Mouse (Mus musculus) forebrain, embryonic 16.5 days (tissue): ENCODE results near the gene Tgfa. TPM values are rescaled to one million over a fixed set of nuclear protein-coding genes. Genes with fewer than 3 reads are reported as not detected.

Experiments
- ATAC-seq: fragments of 200-750 bp; cut with Nextera tagmentation; 2 replicates; pipeline ENCODE4 v1.8.0; 2017; ENCODE audit warnings: mild to moderate bottlenecking, moderate library complexity
- H3K27ac ChIP-seq: fragments of 300-500 bp; sonication (generic); 2 replicates; pipeline ENCODE4 v1.5.1; 2014; ENCODE audit warnings: low read length, control low read depth
- H3K27me3 ChIP-seq: fragments of 300-500 bp; sonication (generic); replicated peaks from 2 replicates; pipeline ENCODE4 v1.6.1; 2014; ENCODE audit warnings: low read length; ENCODE audit not compliant: control insufficient read depth, insufficient read depth
- H3K36me3 ChIP-seq: fragments of 300-500 bp; sonication (generic); 2 replicates; pipeline ENCODE4 v1.6.1; 2014; ENCODE audit not compliant: control insufficient read depth, insufficient read depth
- H3K4me1 ChIP-seq: fragments of 300-500 bp; sonication (generic); replicated peaks from 2 replicates; pipeline ENCODE4 v1.6.1; 2014; ENCODE audit warnings: low read length; ENCODE audit not compliant: control insufficient read depth, insufficient read depth
- H3K4me2 ChIP-seq: fragments of 300-500 bp; sonication (generic); 2 replicates; pipeline ENCODE4 v1.6.1; 2014; ENCODE audit warnings: mild to moderate bottlenecking, low read length, control low read depth
- H3K4me3 ChIP-seq: fragments of 300-500 bp; sonication (generic); replicated peaks from 2 replicates; pipeline ENCODE4 v1.5.1; 2014; ENCODE audit warnings: mild to moderate bottlenecking, low read length, control low read depth
- H3K9ac ChIP-seq: fragments of 300-500 bp; sonication (generic); replicated peaks from 2 replicates; pipeline ENCODE4 v1.6.1; 2014; ENCODE audit warnings: low read depth, low read length, control low read depth
- H3K9me3 ChIP-seq: fragments of 300-500 bp; sonication (generic); 2 replicates; pipeline ENCODE4 v1.6.1; 2016; ENCODE audit warnings: low read length; ENCODE audit not compliant: control insufficient read depth
- WGBS: fragments of 180-500 bp; shearing (Covaris S2); extraction: QIAGEN DNeasy Blood & Tissue Kit; methylation state at CpG from one replicate; pipeline ENCODE4 v1.1.7; 2014; 5-methylcytosine and 5-hydroxymethylcytosine counted together
- polyA plus RNA-seq: library from polyadenylated mRNA; unstranded; fragments of >200 nt; fragmentation: Nextera tagmentation; extraction: Ambion mirVana; gene quantifications from 2 replicates; pipeline ENCODE4 v1.2.1, GENCODE M21; 2015

Gene Tgfa
- polyA plus RNA-seq, 1 experiment from 2014 or later = 19.7 TPM

DNA sequence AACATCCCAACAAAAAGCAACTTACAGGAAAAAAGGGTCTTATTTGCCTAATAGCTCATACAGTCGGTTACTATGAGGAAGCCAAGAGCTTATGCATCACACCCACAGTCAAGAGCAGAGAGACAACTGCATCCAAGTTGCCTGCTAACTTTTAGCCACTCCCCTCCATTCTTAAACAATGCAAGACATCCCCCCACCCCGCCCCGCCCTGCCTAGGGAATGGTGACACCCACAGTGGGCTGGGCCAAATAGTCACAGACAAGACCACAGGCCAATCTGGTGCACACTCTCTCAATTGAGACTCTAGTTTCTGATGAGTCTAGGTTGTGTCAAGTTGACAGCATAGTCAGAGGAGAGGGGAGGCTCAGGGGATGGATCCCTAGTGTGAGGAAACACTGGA is 101.1 kb downstream of the Tgfa start:
- H3K4me2 ChIP-seq = no peak overlapping the region
- WGBS = 93% methylated on average over 3 of the region's 3 CpGs
- H3K9ac ChIP-seq = no peak overlapping the region
- H3K4me1 ChIP-seq = no peaks in the 10 kb centered on the region
- H3K9me3 ChIP-seq = no peaks in the 10 kb centered on the region
- no peaks in the 10 kb centered on the region for H3K36me3 ChIP-seq
- no peak for ATAC-seq
- H3K4me3 ChIP-seq = no peak overlapping the region
- H3K27ac ChIP-seq = no peak overlapping the region
- no peaks in the 10 kb centered on the region for H3K27me3 ChIP-seq

DNA sequence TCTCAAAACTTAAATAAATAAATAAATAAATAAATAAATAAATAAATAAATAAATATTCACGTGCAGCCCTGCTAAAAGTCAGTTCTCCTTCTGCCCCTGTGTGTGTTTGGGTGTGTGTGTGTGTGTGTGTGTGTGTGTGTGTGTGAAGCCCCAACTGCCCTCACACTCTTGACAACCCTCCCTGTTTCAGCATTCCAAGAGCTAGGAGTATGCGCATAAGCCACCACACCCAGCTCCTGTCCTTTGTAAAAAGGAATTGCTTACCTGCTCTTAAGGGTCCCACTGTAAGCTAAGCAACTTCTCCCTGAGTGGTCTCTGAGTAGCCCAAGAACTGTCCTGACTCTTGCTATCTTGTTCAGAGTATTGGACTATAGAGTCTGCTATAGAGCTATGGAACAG is 101.9 kb downstream of the Tgfa start:
- Histone ChIP-seq H3K9ac (no peak overlapping the region), H3K27me3 (no peaks in the 10 kb centered on the region), H3K9me3 (no peaks in the 10 kb centered on the region), H3K4me2 (no peak overlapping the region), H3K4me3 (no peak overlapping the region), H3K4me1 (no peaks in the 10 kb centered on the region), H3K36me3 (no peaks in the 10 kb centered on the region), H3K27ac (no peak overlapping the region)
- ATAC-seq = no peak
- WGBS = 92% methylated on average over 2 of the region's 2 CpGs

- WGBS = 91% methylated on average over 3 of the region's 3 CpGs
- Histone ChIP-seq H3K9ac (no peak overlapping the region), H3K27ac (no peak overlapping the region)
Observed at GRCm38 (mm10) chr6:86298961-86299360, 103.9 kb downstream of the Tgfa start.

DNA sequence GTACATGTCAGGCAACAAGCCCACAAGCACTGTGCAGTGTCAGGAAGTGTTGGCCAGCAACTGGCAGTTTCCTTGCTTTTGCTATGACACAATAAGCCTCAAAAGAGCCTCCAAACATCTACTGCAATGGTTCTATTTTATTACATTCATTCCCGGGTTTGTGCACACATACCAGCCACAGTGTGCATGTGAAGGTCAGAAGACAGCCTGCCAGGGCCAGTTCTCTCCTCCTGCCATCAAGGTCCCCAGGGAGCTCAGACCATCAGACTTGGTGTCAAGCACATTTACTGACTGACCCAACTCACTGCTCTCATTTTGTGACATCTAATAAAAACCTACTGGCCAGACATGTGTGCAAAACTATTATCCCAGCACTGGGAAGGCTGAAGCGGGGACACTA is 104.4 kb downstream of the Tgfa start:
- Histone ChIP-seq H3K27me3 (no peaks in the 10 kb centered on the region), H3K4me3 (no peak overlapping the region), H3K9ac (no peak overlapping the region), H3K9me3 (no peaks in the 10 kb centered on the region), H3K27ac (no peak overlapping the region), H3K4me2 (no peak overlapping the region), H3K36me3 (no peaks in the 10 kb centered on the region), H3K4me1 (no peaks in the 10 kb centered on the region)
- 98% methylated on average over 2 of the region's 2 CpGs for WGBS
- no peak for ATAC-seq

More at GRCm38 (mm10) chr6:86298961-86299360, 103.9 kb downstream of the Tgfa start:
- H3K4me2 ChIP-seq = no peak overlapping the region
- H3K36me3 ChIP-seq = no peaks in the 10 kb centered on the region
- no peaks in the 10 kb centered on the region for H3K9me3 ChIP-seq
- H3K4me3 ChIP-seq = no peak overlapping the region
- ATAC-seq = no peak
- H3K27me3 ChIP-seq = no peaks in the 10 kb centered on the region
- H3K4me1 ChIP-seq = no peaks in the 10 kb centered on the region

DNA sequence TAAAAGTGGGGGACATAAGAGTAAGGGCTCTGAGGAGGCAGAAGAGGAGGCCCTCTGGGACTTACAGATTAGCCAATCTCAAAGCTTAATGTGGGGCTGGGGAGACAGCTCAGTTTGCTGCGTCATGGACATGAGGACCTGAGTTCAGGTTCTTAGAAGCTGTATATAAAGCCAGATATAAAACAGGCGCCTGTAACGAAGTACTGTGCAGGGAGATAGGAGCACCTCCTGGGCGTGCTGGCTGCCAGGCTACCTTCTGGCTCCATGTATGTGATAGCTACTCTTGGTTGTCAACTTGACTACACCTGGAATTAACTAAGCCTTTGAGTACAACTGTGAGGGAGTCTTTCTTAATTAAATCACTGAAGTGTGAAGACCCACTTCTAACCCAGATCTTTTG is 110.7 kb downstream of the Tgfa start:
- H3K4me1 ChIP-seq = no peaks in the 10 kb centered on the region
- H3K36me3 ChIP-seq = no peaks in the 10 kb centered on the region
- whole genome bisulfite sequencing = 91% methylated on average over 4 of the region's 4 CpGs
- no peak overlapping the region for H3K9ac ChIP-seq
- no peaks in the 10 kb centered on the region for H3K27me3 ChIP-seq
- no peak overlapping the region for H3K27ac ChIP-seq
- no peaks in the 10 kb centered on the region for H3K9me3 ChIP-seq
- no peak overlapping the region for H3K4me2 ChIP-seq
- ATAC-seq = no peak
- no peak overlapping the region for H3K4me3 ChIP-seq

DNA sequence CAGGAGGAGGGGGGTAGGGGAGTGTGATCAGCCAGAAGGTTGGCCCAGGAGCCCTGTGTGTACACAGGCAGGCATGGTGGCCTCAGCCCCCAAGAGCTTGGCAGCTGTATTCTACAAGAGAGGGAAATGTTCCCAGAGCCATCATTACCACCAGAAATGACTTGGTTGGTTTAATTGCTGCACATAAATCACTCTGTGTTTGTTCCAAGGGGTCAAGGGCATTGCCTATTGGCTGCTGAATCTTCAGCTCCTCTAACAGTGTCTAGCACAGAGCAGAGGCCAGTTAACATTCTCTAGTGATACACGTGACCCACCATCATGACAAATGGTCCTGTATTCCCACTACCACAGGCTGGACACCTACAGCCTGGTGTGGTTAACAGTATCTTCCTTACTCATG is 119.0 kb downstream of the Tgfa start:
- no peaks in the 10 kb centered on the region for H3K27me3 ChIP-seq
- no peak overlapping the region for H3K4me3 ChIP-seq
- no peak overlapping the region for H3K9ac ChIP-seq
- H3K4me1 ChIP-seq = no peaks in the 10 kb centered on the region
- no peaks in the 10 kb centered on the region for H3K36me3 ChIP-seq
- H3K9me3 ChIP-seq = no peaks in the 10 kb centered on the region
- 94% methylated on average over 1 of the region's 1 CpGs for WGBS
- ATAC-seq = no peak
- H3K27ac ChIP-seq = no peak overlapping the region
- no peak overlapping the region for H3K4me2 ChIP-seq

- no peaks in the 10 kb centered on the region for H3K36me3 ChIP-seq
- H3K27ac ChIP-seq = no peak overlapping the region
- no peak overlapping the region for H3K4me3 ChIP-seq
- H3K27me3 ChIP-seq = no peaks in the 10 kb centered on the region
- H3K4me1 ChIP-seq = no peaks in the 10 kb centered on the region
- H3K9me3 ChIP-seq = no peaks in the 10 kb centered on the region
- H3K9ac ChIP-seq = no peak overlapping the region
- 59% methylated on average over 1 of the region's 1 CpGs for WGBS
- ATAC-seq = no peak
- no peak overlapping the region for H3K4me2 ChIP-seq
Observed at GRCm38 (mm10) chr6:86317066-86317465, 122.0 kb downstream of the Tgfa start.

DNA sequence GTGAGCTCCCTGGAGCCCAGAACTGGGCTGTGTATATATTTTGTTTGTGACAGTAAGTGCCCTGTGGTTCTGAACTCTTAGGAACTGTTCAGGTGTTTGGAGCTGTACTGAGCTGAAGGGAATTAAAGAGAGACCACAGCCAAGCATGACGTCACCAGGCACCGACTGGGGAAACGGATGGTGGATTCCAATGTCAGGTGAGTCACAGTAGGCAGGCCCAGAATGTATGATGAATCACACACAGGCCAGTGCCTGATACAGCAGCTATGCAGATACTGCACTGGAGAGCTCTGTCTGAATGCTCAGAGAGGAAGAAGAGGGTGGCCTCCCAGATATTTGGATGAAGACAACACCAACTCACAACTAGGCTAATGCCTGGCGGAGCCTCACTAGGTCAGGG is 123.8 kb downstream of the Tgfa start:
- 76% methylated on average over 4 of the region's 4 CpGs for WGBS
- Histone ChIP-seq H3K4me2 (no peak overlapping the region), H3K36me3 (no peaks in the 10 kb centered on the region), H3K4me3 (no peak overlapping the region), H3K9ac (no peak overlapping the region), H3K27ac (no peak overlapping the region), H3K9me3 (no peaks in the 10 kb centered on the region), H3K4me1 (no peaks in the 10 kb centered on the region), H3K27me3 (no peaks in the 10 kb centered on the region)
- ATAC-seq = no peak

- H3K4me1 ChIP-seq = no peaks in the 10 kb centered on the region
- 86% methylated on average over 5 of the region's 5 CpGs for WGBS
- H3K27me3 ChIP-seq = no peaks in the 10 kb centered on the region
- H3K9me3 ChIP-seq = no peaks in the 10 kb centered on the region
- no peak overlapping the region for H3K27ac ChIP-seq
- H3K36me3 ChIP-seq = no peaks in the 10 kb centered on the region
- H3K4me3 ChIP-seq = no peak overlapping the region
- no peak for ATAC-seq
- no peak overlapping the region for H3K9ac ChIP-seq
- H3K4me2 ChIP-seq = no peak overlapping the region
Observed at GRCm38 (mm10) chr6:86322031-86322563, 127.1 kb downstream of the Tgfa start.

GRCm38 (mm10) chr6:86322991-86323390 is 128.0 kb downstream of the Tgfa start:
- H3K36me3 ChIP-seq = no peaks in the 10 kb centered on the region
- WGBS = 87% methylated on average over 9 of the region's 9 CpGs
- H3K4me3 ChIP-seq = no peak overlapping the region
- H3K27me3 ChIP-seq = no peaks in the 10 kb centered on the region
- H3K4me1 ChIP-seq = no peaks in the 10 kb centered on the region
- no peak for ATAC-seq
- H3K27ac ChIP-seq = no peak overlapping the region
- H3K4me2 ChIP-seq = no peak overlapping the region
- no peaks in the 10 kb centered on the region for H3K9me3 ChIP-seq
- H3K9ac ChIP-seq = no peak overlapping the region
